Mouse (Mus musculus) intestine, embryonic 15.5 days (tissue): ENCODE results near the gene Arhgap5. TPM values are rescaled to one million over a fixed set of nuclear protein-coding genes. Genes with fewer than 3 reads are reported as not detected.

Experiments used
- ATAC-seq: fragments of 200-750 bp; cut with Nextera tagmentation; 2 replicates; pipeline ENCODE4 v1.8.0; 2017; ENCODE audit warnings: moderate TSS enrichment, moderate library complexity
- H3K27ac ChIP-seq: fragments of 300-500 bp; sonication (generic); 2 replicates; pipeline ENCODE4 v1.5.1; 2015; ENCODE audit warnings: mild to moderate bottlenecking, inconsistent platforms
- H3K27me3 ChIP-seq: fragments of 300-500 bp; sonication (generic); replicated peaks from 2 replicates; pipeline ENCODE4 v1.6.1; 2015; ENCODE audit warnings: inconsistent platforms
- H3K36me3 ChIP-seq: fragments of 300-500 bp; sonication (generic); 2 replicates; pipeline ENCODE4 v1.6.1; 2015; ENCODE audit warnings: inconsistent platforms
- H3K4me1 ChIP-seq: fragments of 300-500 bp; sonication (generic); replicated peaks from 2 replicates; pipeline ENCODE4 v1.6.1; 2015; ENCODE audit warnings: inconsistent platforms
- H3K4me2 ChIP-seq: fragments of 300-500 bp; sonication (generic); replicated peaks from 2 replicates; pipeline ENCODE4 v1.6.1; 2015; ENCODE audit warnings: mild to moderate bottlenecking, inconsistent platforms
- H3K4me3 ChIP-seq: fragments of 300-500 bp; sonication (generic); replicated peaks from 2 replicates; pipeline ENCODE4 v1.5.1; 2015; ENCODE audit warnings: inconsistent platforms
- H3K9ac ChIP-seq: fragments of 300-500 bp; sonication (generic); 2 replicates; pipeline ENCODE4 v1.6.1; 2015; ENCODE audit warnings: inconsistent platforms
- H3K9me3 ChIP-seq: fragments of 300-500 bp; sonication (generic); 2 replicates; pipeline ENCODE4 v1.6.1; 2016; ENCODE audit warnings: inconsistent platforms
- WGBS: fragments of 180-500 bp; shearing (Covaris S2); methylation state at CpG from one replicate; pipeline ENCODE4 v1.1.7; 2015; 5-methylcytosine and 5-hydroxymethylcytosine counted together
- polyA plus RNA-seq: library from polyadenylated mRNA; unstranded; fragments of >200 nt; fragmentation: Nextera tagmentation; extraction: Ambion mirVana; gene quantifications from 2 replicates; pipeline ENCODE4 v1.2.1, GENCODE M21; 2015

The Arhgap5 gene
- polyA plus RNA-seq, 1 experiment from 2014 or later = 36.0 TPM

- Histone ChIP-seq H3K4me1 (no peaks in the 10 kb centered on the region), H3K27ac (no peak overlapping the region), H3K27me3 (no peaks in the 10 kb centered on the region), H3K9me3 (no peaks in the 10 kb centered on the region), H3K9ac (no peak overlapping the region), H3K4me3 (no peak overlapping the region), H3K36me3 (no peaks in the 10 kb centered on the region), H3K4me2 (no peak overlapping the region)
- no peak for ATAC-seq
- WGBS = 36% methylated on average over 6 of the region's 6 CpGs
Measured at GRCm38 (mm10) chr12:52493281-52493681, 10.5 kb upstream of the Arhgap5 start.

DNA sequence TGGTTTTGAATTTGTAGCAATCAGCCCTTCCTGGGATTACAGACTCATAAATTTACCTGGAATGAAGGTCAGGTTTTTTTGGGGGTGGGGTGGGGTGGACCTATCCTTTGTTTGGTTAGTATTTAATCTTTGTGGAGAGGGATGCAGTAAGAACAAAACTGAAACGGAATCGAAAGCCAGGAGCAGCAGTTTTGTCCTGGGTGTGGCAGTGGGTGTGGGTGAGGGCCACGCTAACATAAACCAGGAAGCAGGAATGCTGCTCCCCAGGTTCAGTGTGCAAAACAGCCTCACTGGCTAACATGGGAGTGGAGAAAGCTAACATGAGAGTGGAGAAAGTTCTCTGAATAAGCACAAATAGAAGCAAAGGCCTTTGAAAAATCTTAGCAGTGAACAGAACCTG lies 6.6 kb upstream of the Arhgap5 start:
- H3K4me2 ChIP-seq = no peak overlapping the region
- 52% methylated on average over 3 of the region's 3 CpGs for WGBS
- no peak overlapping the region for H3K4me3 ChIP-seq
- H3K9ac ChIP-seq = no peak overlapping the region
- no peaks in the 10 kb centered on the region for H3K9me3 ChIP-seq
- peak; percentile 80 for ATAC-seq
- no peaks in the 10 kb centered on the region for H3K4me1 ChIP-seq
- H3K36me3 ChIP-seq = no peaks in the 10 kb centered on the region
- H3K27me3 ChIP-seq = no peaks in the 10 kb centered on the region
- no peak overlapping the region for H3K27ac ChIP-seq

- Histone ChIP-seq H3K4me2 (no peak overlapping the region), H3K9me3 (no peaks in the 10 kb centered on the region), H3K27ac (no peak overlapping the region), H3K36me3 (no peaks in the 10 kb centered on the region), H3K27me3 (no peaks in the 10 kb centered on the region), H3K4me3 (no peak overlapping the region), H3K9ac (no peak overlapping the region), H3K4me1 (peaks cover 2% of the 10 kb centered on the region; the same call in 1 of the 2 replicates)
- ATAC-seq = no peak
- 74% methylated on average over 8 of the region's 8 CpGs for WGBS
Measured at GRCm38 (mm10) chr12:52500915-52501833, 2.6 kb upstream of the Arhgap5 start.

- Histone ChIP-seq H3K4me2 (no peak overlapping the region), H3K27ac (no peak overlapping the region), H3K4me3 (no peak overlapping the region), H3K36me3 (no peaks in the 10 kb centered on the region), H3K4me1 (peaks cover 2% of the 10 kb centered on the region; the same call in 1 of the 2 replicates), H3K9ac (no peak overlapping the region), H3K9me3 (no peaks in the 10 kb centered on the region), H3K27me3 (no peaks in the 10 kb centered on the region)
- no peak for ATAC-seq
- 71% methylated on average over 3 of the region's 3 CpGs for WGBS
Measured at GRCm38 (mm10) chr12:52502161-52502560, 1.6 kb upstream of the Arhgap5 start.

GRCm38 (mm10) chr12:52503131-52503455 lies 679 bp upstream of the Arhgap5 start:
- Histone ChIP-seq H3K27ac (peak overlapping the region; percentile 97), H3K4me2 (peak overlapping the region; percentile 79), H3K4me1 (peaks cover 2% of the 10 kb centered on the region; the same call in 1 of the 2 replicates), H3K4me3 (peak overlapping the region; percentile 96), H3K9me3 (no peaks in the 10 kb centered on the region), H3K27me3 (no peaks in the 10 kb centered on the region), H3K36me3 (no peaks in the 10 kb centered on the region), H3K9ac (peak overlapping the region; percentile 60)
- ATAC-seq = peak; percentile 52
- WGBS = under 1% methylated on average over 13 of the region's 13 CpGs

- under 1% methylated on average over 67 of the region's 78 CpGs for WGBS
- H3K36me3 ChIP-seq = no peaks in the 10 kb centered on the region
- peak; percentile 26 for ATAC-seq
- H3K4me3 ChIP-seq = peak overlapping the region; percentile 96
- H3K9me3 ChIP-seq = no peaks in the 10 kb centered on the region
- no peaks in the 10 kb centered on the region for H3K27me3 ChIP-seq
- peaks cover 2% of the 10 kb centered on the region; the same call in 1 of the 2 replicates for H3K4me1 ChIP-seq
- peak overlapping the region; percentile 99 for H3K9ac ChIP-seq
- H3K4me2 ChIP-seq = peak overlapping the region; percentile 62
- peak overlapping the region; percentile 100 for H3K27ac ChIP-seq
Measured at GRCm38 (mm10) chr12:52504331-52505181, 784 bp downstream of the Arhgap5 start.

DNA sequence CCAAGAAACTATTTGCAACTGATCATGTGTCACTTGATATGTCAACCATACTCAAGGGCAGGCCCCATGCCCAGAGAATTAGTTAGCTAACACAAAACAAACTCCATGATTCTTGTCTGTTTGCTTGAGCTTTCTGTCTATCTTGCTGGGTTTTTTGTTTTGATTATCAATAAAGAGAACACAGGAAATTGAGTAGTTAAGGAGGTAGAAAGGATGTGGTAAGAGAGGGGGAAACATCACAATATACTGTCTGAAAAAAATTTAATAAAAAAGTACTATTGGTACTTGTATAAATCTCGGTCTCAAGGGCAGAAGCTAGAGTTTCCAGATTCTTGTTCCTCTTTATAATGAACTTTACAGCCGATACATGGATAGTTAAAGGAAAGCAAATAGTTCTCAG lies 20.9 kb downstream of the Arhgap5 start:
- no peaks in the 10 kb centered on the region for H3K9me3 ChIP-seq
- no peak overlapping the region for H3K4me2 ChIP-seq
- H3K36me3 ChIP-seq = no peaks in the 10 kb centered on the region
- H3K27ac ChIP-seq = no peak overlapping the region
- H3K4me3 ChIP-seq = no peak overlapping the region
- 90% methylated on average over 2 of the region's 2 CpGs for WGBS
- no peaks in the 10 kb centered on the region for H3K4me1 ChIP-seq
- no peak for ATAC-seq
- no peaks in the 10 kb centered on the region for H3K27me3 ChIP-seq
- H3K9ac ChIP-seq = no peak overlapping the region

DNA sequence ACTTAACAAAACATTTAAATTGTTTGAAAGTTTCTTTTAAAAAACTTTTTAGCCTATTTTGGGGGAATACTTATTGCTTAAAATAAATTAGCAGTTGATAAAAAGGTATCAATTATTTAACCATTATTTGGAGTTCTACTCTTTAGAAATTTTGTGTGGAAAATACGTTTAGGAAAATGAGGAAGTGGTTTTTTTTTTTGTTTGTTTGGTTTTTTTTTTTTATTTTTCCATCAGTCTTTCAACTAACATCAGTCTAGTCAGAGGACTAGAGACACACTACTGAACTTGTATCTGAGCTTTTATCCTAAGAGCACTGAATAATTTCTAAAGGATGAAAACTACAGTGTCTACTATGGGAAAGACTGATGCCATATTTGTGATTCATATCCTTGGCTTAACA lies 21.7 kb downstream of the Arhgap5 start:
- Histone ChIP-seq H3K4me1 (no peaks in the 10 kb centered on the region), H3K9ac (no peak overlapping the region), H3K4me3 (no peak overlapping the region), H3K27me3 (no peaks in the 10 kb centered on the region), H3K9me3 (no peaks in the 10 kb centered on the region), H3K36me3 (no peaks in the 10 kb centered on the region), H3K4me2 (no peak overlapping the region), H3K27ac (no peak overlapping the region)
- no peak for ATAC-seq
- 93% methylated on average over 1 of the region's 1 CpGs for WGBS

- Histone ChIP-seq H3K4me3 (no peak overlapping the region), H3K36me3 (no peaks in the 10 kb centered on the region), H3K27me3 (no peaks in the 10 kb centered on the region), H3K27ac (no peak overlapping the region), H3K9me3 (no peaks in the 10 kb centered on the region), H3K9ac (no peak overlapping the region), H3K4me1 (no peaks in the 10 kb centered on the region), H3K4me2 (no peak overlapping the region)
- no peak for ATAC-seq
- WGBS = 90% methylated on average over 3 of the region's 3 CpGs
Measured at GRCm38 (mm10) chr12:52529740-52530139, 26.0 kb downstream of the Arhgap5 start.

- Histone ChIP-seq H3K36me3 (no peaks in the 10 kb centered on the region), H3K27me3 (no peaks in the 10 kb centered on the region), H3K9me3 (no peaks in the 10 kb centered on the region), H3K27ac (no peak overlapping the region), H3K4me3 (no peak overlapping the region), H3K9ac (no peak overlapping the region), H3K4me1 (no peaks in the 10 kb centered on the region), H3K4me2 (no peak overlapping the region)
- ATAC-seq = no peak
- WGBS = 82% methylated on average over 4 of the region's 4 CpGs
Measured at GRCm38 (mm10) chr12:52541294-52541693, 37.5 kb downstream of the Arhgap5 start.

- no peak overlapping the region for H3K4me3 ChIP-seq
- H3K27ac ChIP-seq = no peak overlapping the region
- no peaks in the 10 kb centered on the region for H3K4me1 ChIP-seq
- ATAC-seq = no peak
- H3K9me3 ChIP-seq = no peaks in the 10 kb centered on the region
- H3K27me3 ChIP-seq = no peaks in the 10 kb centered on the region
- WGBS = 62% methylated on average over 3 of the region's 3 CpGs
- no peaks in the 10 kb centered on the region for H3K36me3 ChIP-seq
- H3K9ac ChIP-seq = no peak overlapping the region
- no peak overlapping the region for H3K4me2 ChIP-seq
Measured at GRCm38 (mm10) chr12:52544532-52544931, 40.8 kb downstream of the Arhgap5 start.

- H3K4me3 ChIP-seq = no peak overlapping the region
- no peak overlapping the region for H3K4me2 ChIP-seq
- H3K27me3 ChIP-seq = no peaks in the 10 kb centered on the region
- no peaks in the 10 kb centered on the region for H3K4me1 ChIP-seq
- H3K9ac ChIP-seq = no peak overlapping the region
- no peak overlapping the region for H3K27ac ChIP-seq
- no peak for ATAC-seq
- WGBS = 89% methylated on average over 2 of the region's 2 CpGs
- H3K9me3 ChIP-seq = no peaks in the 10 kb centered on the region
- no peaks in the 10 kb centered on the region for H3K36me3 ChIP-seq
Measured at GRCm38 (mm10) chr12:52552085-52552484, 48.3 kb downstream of the Arhgap5 start.
